Mouse (Mus musculus): Measurements from ENCODE around the gene Grb10.

- no peak for TF ChIP-seq CTCF (IDR thresholded peaks at IDR 0.05; ENCODE audit: low read depth, low read length)
- TF ChIP-seq TAL1 (conservative IDR thresholded peaks at IDR 0.05; ENCODE audit: low read depth, low read length) = no peak
- no peak for TF ChIP-seq GATA1 (IDR thresholded peaks at IDR 0.05; ENCODE audit: borderline replicate concordance, low read length)
- TF ChIP-seq POLR2AphosphoS5 (IDR thresholded peaks at IDR 0.05; ENCODE audit: insufficient replicate concordance, low read depth, low read length) = no peak
- no peak for TF ChIP-seq GATA2 (IDR thresholded peaks at IDR 0.05; ENCODE audit: borderline replicate concordance, low read depth, low read length)
These were observed 80.0 kb downstream of the Grb10 start for GRCm38 (mm10) chr11:11958479-11958878.
